Mouse (Mus musculus) T-helper 2 cell (primary cell): ENCODE measurements around the gene Pkm.

ENCODE experiments used
- in situ Hi-C: fragments of 300-600 bp; cut with MboI, MseI; formaldehyde crosslinking; loops from one replicate; pipeline ENCODE4 v1.15.1; 2025; ENCODE audit warnings: high pct_unique_total_duplicates

Gene Pkm

DNA sequence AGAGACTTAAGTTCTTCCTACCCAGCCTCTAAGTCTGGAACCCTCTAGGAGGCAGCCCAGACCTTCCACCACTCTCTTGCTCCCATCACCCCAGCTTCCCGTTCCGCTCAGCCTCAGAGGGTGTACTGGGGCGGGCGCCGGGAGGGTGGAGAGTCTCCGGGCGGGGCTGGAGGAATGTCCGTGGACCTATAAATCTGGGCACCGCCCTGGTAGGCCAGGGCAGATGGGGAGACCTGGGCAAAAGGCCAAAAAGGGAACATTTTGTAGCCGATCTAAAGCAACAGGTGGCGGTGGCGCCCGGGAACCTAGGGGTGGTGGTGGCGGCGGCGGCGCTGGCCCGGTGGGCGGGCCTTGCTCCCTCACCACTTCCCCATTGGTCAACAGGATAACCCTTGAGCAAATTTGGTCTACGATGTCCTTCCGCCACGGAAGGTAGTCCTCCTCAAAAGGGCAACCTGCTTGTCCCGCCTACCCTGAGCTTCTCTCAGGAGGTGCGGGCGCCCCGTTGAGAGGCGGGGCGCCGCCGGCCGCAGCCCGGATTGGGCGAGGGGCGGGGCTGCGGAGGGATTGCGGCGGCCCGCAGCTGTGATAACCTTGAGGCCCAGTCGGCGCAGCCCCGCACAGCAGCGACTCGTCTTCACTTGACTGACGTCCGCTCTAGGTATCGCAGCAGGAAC, at the start of gene Pkm:
Gene Pkm (plus strand): TSS at position 411 of the 677 bp plus-strand sequence.
- in situ Hi-C loops: loop anchor here (5.0 to 10.0 kb wide), 2 partner anchors 39 to 171 kb away; partner anchors contain the start of genes Arih1 and Parp6

DNA sequence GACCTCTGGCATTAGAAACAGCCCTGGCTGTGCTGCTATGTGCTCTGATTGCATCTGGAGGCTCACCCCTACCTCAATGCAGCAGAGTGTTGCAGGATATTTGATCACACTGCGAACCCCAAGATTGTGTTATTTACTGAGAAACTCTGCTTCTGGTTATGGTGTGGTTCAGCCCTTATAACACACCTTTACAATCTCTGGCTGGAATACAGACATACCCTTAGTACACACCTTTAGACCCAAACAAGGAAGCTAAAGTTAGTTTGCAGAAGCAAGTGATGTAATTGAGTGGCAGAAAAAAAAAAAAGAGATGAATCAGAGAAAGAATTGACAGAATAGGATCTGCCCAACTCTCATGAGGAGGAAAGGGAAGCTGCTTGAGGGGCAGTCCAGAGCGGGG, 45.2 kb upstream of the Pkm start:
- in situ Hi-C loops: no loop called here

DNA sequence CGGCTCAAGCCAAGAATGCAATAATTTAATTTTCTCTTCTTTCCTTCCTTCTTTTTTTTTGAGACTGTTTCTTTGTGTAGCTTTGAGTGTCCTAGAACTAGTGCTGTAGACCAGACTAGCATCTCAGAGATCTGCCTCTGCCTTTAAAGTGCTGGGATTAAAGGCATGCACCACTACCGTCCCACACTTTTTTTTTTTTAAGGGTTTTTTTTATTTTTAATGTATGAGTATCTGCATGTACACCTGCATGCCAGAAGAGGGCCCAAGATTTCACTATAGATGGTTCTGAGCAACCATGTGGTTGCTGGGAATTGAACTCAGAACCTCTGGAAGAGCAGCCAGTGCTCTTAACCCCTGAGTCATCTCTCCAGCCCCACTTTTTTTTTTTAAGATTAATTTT, 40.4 kb upstream of the Pkm start:
- in situ Hi-C loops: loop anchor here (5.0 kb wide), 1 partner anchor 42 kb away; the partner anchor contains the start of gene Pkm

DNA sequence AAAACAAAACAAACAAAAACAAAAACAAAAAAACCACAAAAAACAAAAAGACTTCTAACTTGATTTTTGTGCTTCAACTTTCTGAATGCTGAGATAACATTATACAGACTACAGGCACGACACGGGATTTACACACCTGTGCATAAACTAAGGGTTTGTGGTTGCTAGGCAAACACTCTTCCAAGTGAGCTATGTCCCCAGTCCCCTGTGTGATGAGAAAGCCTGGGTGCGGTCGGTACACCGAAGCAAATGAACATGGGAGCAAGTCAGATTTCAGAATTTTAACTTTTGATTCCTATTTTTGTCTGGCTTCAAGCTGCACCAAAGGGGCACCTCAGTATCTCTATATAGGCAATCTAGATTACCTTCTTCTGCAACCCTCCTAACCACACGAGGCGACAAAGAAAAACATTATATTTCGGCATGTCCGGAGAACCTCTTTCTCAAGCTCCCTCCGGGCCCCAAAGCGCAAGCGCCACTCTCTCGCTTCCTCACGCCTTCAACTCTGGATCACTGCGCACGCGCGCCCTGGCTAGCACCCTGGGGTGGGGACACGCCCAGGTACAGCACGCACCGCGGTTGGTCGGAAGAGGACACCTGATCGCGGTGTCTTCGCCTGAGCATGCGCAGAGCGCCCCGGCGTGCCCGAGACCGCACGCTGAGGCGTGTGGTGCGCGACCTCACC, 39.4 kb upstream of the Pkm start, which contains the start of gene Parp6:
Gene Parp6 (plus strand): TSS at position 663 of the 685 bp plus-strand sequence.
- in situ Hi-C loops: loop anchor here (5.0 kb wide), 1 partner anchor 41 kb away; the partner anchor contains the start of gene Pkm

DNA sequence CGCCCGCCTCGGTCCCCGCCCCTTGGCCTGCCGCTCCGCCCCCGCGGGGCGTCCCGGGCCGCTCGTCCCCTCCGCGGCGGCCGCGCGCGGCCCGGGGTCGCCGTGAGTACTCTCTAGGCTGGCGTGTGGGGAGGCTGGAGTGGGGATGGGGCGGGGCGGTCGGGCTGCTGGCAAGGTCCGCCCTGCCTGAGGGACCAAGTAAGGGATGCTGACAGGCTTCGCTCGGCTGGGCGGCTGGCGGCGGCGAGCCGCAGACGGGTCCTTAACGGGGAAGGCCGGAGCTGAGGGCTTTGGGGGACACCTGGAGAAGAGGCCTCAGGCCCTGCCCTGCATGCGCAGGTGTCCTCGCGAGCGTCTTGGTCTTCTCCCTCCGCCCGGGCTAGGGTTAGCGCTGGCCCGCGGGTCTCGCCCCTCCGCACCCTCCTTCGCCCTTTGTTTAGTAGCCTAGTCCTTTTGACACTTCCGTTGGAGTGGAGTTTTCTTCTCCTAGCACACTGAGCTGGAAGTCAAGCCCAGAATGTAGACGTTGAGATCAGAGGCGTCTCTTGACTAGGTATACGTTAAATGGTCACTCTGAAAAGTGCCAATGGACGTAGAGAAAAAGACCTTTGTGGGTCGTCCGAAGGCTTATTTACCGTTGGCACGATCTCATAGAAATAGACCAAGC, 38.7 kb upstream of the Pkm start:
- in situ Hi-C loops: loop anchor here (5.0 kb wide), 1 partner anchor 40 kb away; the partner anchor contains the start of gene Pkm

DNA sequence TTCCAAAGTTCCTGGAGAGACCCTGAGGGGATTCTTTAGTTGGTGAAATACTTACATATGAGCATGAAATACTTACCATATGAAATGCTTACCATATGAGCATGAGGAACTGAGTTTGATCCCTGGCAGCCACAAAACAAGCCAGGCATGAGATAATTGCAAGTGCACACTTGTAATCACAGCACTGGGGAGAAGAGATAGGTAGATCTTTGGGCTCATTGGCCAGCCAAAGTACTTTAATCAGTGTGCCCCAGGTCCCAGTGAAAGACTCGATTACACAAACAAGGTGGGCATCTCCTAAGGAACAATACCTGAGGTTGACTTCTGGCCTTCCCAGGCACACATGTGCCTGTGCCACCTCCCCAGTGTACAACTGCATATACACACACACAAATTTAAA, 17.8 kb upstream of the Pkm start:
- in situ Hi-C loops: no loop called here

DNA sequence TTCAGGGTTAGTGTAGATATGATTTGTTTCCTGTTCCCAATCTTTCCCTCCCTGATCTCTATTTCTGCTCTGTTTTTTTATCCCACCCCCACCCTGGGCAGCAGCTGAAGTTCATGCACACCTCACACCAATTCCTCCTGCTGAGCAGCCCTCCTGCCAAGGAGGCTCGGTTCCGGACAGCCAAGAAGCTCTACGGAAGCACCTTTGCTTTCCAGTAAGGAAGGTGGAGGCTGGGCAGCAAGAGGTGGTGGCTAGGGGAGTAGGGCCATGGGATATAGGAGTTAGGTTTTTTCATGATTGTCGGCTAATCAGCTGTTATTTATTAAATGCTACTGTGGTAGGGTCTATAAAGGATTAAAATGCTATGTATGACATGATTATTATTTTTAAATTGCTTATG, 16.2 kb upstream of the Pkm start:
- in situ Hi-C loops: no loop called here

DNA sequence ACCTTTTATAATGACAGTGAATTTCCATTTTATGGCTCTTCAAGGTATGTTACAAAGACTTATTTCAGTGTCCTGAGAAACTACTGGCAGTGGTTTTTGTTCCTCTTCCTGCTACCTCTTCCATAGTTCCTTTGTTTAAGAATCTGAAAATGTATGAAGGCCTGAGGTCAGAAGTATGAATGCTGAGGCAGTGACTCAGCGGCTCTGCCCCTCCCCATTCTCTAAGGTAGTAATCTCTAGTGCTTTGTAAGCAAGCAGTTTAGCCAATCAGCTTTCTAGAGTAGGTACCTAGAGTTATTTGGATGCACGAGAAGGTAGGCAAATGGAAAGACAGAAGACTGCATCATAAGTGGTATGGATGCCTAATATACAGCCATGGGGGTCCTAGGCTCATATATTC, 14.8 kb upstream of the Pkm start:
- in situ Hi-C loops: no loop called here

DNA sequence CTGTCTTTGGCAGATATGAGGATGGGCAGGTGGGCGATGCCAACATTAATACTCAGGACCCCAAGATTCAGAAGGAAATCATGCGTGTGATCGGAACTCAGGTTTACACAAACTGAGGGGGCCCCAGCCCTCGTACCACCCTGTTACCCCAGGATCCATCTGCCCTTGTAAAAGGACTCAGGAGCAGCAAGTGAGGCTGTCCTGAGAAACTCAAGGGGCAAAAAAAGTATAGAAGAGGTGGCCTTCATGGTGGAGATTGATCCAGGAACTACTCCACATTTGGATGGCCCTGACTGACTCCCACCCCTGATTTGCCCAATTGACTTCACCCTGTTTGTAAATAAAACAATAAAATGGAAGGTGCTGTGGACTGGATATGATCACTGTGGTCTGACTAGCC, 6.3 kb upstream of the Pkm start:
- in situ Hi-C loops: loop anchor here (10.0 kb wide), 1 partner anchor 165 kb away; the partner anchor contains the start of gene Arih1

DNA sequence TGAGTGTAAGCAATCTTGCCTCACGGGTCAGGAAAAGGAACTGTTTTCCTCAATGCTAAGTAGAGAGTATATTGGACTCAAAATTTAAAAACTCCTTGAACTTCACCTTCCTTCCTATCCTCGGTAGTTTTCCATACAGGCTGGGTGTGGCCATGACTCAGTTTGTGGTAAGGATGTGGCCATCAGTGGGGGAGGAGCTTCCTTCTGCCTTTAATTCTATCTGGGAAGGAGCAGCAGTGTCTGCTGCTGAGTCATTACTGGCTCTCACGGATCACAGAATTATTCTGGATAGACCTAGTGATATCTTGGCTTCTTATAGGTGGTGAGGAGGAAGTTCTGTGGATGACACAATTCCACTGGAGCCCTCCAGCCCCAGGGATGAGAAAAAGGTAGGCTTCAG, 2.8 kb upstream of the Pkm start:
- in situ Hi-C loops: loop anchor here (10.0 kb wide), 1 partner anchor 169 kb away; the partner anchor contains the start of gene Arih1

DNA sequence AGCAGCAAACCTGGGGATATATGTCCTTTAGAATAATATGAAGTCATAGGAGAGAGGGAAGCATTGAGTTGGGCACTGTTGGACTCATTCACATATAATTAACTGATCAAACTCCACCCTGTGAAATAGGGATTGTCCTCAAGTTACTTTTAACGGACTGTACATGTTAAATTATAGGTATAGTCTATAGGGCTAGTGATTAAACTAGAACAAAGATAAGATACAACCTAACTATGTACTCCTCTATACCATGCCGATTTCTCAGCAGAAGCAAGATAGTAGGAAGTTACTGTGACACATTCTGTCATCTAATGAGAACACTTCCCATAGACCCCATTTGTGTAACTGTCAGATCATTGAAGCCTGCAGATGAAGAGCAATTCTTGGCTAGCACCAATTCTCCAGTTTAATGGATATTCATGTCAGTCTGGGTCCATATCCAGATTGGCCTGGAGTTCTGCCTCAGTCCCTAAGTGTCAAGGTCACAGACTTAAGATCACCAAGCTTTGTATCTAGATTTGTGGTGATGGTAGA, 1.7 kb upstream of the Pkm start:
- in situ Hi-C loops: loop anchor here (10.0 kb wide), 1 partner anchor 170 kb away; the partner anchor contains the start of gene Arih1

DNA sequence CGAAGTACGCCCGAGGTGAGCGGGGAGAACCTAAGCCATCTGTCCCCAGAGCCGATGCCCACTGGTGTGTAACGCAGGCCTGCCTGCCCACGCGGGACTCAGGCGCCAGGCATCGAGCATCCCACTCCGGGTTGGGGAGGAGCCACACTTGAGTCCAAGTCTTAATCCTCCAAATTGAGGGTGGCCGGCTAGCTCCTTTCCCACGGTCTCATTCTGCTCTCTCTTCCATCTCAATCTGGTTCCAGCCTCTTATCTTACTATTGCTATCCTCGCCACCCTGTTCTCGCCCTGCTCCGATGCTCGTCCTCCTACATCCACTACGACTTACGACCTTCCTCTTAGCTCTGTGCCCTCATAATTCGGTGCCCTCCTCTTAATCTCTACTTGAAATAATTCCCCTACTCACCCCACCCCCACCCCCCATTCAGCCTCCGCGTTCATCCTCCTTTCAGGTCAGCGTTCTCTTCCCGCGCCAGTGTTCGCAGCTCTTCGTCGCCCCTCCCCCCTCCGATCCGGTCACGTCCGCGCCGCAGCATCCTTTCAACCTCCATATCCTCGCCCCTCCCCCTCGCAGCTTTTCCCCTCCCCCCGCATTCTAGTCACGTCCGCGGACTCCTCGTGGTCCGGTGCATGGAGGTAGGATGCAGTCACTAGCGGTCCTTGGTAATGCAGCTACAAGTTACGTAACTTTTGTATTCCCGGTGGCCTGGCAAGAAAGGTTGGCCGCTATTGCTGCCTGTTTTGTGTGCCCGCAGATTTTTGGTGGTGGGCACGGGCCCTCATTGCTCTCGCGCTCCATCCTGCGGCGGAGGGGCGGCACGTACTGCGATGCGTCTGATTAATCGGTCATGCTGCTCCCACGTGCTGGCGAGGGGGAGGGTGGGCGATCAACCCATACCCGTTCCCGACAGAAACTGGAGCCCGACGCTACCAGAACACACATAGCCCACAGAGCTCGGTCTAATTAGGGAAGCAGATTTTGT, 758 bp downstream of the Pkm start:
- in situ Hi-C loops: loop anchor here (5.0 to 10.0 kb wide), 2 partner anchors 40 to 172 kb away; partner anchors contain the start of genes Arih1 and Parp6

DNA sequence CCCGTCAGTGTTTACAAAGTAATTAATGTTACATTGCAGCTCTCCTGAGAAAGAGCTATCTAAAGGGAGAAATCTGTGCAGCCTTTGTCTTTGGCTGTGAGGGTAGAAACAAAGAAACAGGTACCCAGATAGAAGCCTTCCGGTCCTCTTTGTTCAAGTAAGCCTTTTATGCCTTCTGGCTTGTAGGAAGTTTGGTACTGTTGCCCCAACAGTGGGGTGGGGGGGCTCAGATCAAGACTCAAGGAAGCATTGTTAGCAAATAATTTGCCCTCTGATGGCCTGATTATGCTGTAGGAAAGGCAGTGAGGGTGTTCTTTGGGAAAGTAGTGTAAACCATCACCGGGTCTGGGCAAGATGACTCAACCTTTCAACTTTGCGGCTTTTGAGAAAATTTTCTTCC, 2.0 kb downstream of the Pkm start:
- in situ Hi-C loops: loop anchor here (5.0 to 10.0 kb wide), 2 partner anchors 41 to 173 kb away; partner anchors contain the start of genes Arih1 and Parp6

DNA sequence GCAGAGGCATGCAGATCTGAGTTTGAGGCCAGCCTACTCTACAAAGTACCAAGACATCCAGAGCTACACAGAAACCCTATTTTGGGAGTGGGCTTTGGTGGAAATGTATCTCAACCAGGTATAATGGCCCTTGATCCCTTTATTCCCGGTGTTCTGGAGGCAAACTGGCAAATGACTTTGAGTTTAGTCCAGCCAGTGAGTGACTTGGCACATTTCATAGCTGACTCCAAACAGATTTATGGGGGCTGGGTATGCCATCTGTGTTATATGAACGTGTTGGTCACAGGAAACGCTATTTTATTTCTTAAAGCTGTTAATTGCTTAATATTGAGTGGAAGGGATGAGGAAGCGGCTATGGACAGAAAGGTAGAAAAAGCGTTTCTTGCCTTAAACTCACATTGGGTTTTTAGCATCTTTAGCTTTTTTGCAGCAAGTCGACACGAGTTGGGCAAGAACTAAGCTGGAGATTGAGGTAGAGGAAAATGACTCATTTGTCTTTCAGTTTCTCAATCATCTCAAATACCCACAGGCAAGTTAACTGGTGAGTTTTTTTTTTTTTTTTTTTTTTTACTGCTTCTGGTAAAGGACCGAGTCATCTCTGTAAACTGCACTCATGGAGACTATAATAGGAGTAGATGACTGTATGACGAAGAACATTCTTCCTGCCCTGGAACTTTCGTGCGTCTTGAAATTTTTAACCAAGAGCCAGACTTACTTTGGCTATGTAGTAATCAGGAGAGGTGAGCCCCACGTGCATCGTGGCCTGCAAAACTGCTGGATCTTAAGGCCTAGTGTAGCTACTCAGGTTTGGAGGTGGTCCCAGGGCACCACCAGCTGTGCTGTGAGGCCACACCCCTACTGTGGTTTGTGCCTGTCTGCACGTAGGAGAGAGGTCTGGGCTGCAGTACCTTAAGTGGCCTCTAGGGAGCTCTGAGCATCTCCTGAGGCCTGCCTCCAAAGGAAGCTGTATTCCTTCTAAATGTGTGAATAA, 3.2 kb downstream of the Pkm start:
- in situ Hi-C loops: loop anchor here (5.0 to 10.0 kb wide), 2 partner anchors 42 to 175 kb away; partner anchors contain the start of genes Arih1 and Parp6

DNA sequence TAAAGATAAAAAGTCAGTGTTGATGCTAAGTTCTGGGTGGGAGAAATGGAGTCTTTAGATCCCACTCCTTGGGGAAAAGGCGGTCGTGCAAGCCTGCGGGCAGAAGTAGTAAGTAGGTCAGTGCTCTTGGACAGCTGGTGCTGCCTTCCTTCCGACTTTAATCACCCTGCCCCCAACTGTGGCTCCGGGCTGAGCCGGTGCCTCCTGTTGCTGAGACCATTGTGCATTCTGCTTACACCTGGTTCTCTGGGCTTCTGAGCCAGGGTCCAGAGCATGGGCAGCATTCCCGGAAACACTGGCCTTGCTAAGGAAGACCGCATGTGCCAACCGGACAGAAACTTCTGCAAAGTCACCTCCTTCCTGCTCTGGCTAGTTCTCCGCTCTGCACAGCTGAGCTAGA, 4.3 kb downstream of the Pkm start:
- in situ Hi-C loops: no loop called here

DNA sequence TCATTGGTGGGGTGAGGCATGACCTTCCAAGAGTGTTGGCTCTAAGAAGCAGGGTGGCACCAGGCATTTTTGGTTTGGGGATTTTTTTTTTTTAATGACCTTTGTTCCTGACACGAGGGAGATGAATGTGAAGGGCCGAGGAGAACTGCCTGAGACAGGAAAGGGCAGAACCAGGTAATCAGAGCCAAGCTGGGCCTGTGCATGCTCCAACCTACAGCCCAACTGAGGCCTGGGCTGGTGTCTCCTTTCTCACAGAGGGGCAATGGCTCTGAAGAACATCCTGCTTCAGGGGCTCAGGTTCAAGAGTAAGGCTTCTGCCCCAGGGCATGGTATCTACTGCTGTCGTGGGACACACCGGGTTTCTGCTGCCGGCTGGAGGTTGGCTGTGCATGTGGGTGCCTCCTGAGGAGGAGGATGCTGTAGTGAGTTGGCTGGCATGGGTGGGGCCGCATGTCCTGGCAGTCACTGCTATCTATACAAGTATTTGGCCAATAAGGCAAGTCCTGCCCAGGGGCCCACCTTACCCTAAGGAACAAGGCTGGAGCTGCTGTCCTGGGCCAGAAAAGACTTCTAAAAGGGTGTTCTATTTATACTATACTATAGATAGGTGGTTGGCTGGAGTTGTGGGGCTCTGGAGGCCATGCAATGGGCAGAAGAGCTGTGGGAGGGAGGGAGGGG, 5.3 kb downstream of the Pkm start:
- in situ Hi-C loops: no loop called here

DNA sequence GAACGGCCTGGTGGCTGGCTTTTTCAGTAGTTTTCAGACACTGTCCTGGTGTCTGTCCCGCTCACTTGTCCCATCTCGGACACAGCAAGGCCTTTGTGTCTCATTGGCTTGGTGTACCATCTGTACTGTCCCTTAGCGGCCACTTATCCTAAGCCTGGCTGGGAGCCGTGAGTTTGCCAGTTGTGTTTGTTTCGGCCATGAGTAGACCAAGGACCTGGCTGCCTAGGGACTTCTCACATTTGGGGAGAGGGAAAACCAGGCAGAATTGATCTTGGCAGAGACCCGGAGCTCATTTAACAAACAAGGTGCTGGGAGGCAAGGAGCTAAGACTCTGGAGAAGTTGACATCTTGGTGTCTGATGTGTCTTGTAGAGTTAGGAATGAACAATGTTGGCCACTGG, 7.1 kb downstream of the Pkm start:
- in situ Hi-C loops: no loop called here

DNA sequence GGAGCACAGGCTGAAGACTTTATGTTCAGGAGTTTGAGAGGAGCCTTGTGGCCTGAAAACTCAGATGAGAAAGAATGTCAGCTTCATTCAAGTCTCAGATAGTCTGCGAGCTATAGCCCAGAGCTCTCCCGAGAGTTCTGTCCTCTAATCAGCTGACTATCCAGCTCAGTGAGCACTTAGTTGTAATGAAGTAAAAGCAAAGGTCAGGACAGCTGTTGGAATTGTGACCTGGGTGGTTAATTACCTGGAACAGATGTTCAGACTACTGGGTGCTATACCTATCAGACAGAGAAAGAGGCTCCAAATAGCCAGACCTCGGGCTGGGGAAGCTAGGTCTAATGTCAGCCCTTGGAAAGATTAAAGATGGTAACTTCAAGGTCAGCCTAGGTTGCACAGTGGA, 7.8 kb downstream of the Pkm start:
- in situ Hi-C loops: no loop called here
